Mouse (Mus musculus) erythroblast, embryonic 14.5 days (primary cell): ENCODE results near the gene 1700010B08Rik.

Experiments used
- GATA1 ChIP-seq: IDR thresholded peaks from 2 replicates; pipeline ENCODE4 v1.6.1; 2012; ENCODE audit warnings: low read length, inconsistent platforms, mixed read lengths
- TAL1 ChIP-seq: IDR thresholded peaks from 3 replicates; pipeline ENCODE4 v1.6.1; 2012; ENCODE audit warnings: low read length, inconsistent platforms, mixed read lengths

- no peak for TF ChIP-seq GATA1
- TF ChIP-seq TAL1 = no peak
Measured at GRCm38 (mm10) chr2:173678593-173678992, 40.6 kb upstream of the 1700010B08Rik start.
